Mouse (Mus musculus) intestine, embryonic 15.5 days (tissue): ENCODE measurements at regions not wholly inside any gene's neighbourhood (a gene's known extent, or its start where the extent isn't known, plus 50 kb on each side); places are given as distances from the start of the nearest gene placed in this dataset.
A peak's percentile ranks its signal among the peaks of the same experiment; 100 is the strongest.

Source experiments
- ATAC-seq: fragments of 200-750 bp; cut with Nextera tagmentation; 2 replicates; pipeline ENCODE4 v1.8.0; 2017; ENCODE audit warnings: moderate TSS enrichment, moderate library complexity
- H3K27ac ChIP-seq: fragments of 300-500 bp; sonication (generic); 2 replicates; pipeline ENCODE4 v1.5.1; 2015; ENCODE audit warnings: mild to moderate bottlenecking, inconsistent platforms
- H3K27me3 ChIP-seq: fragments of 300-500 bp; sonication (generic); replicated peaks from 2 replicates; pipeline ENCODE4 v1.6.1; 2015; ENCODE audit warnings: inconsistent platforms
- H3K36me3 ChIP-seq: fragments of 300-500 bp; sonication (generic); 2 replicates; pipeline ENCODE4 v1.6.1; 2015; ENCODE audit warnings: inconsistent platforms
- H3K4me1 ChIP-seq: fragments of 300-500 bp; sonication (generic); replicated peaks from 2 replicates; pipeline ENCODE4 v1.6.1; 2015; ENCODE audit warnings: inconsistent platforms
- H3K4me2 ChIP-seq: fragments of 300-500 bp; sonication (generic); replicated peaks from 2 replicates; pipeline ENCODE4 v1.6.1; 2015; ENCODE audit warnings: mild to moderate bottlenecking, inconsistent platforms
- H3K4me3 ChIP-seq: fragments of 300-500 bp; sonication (generic); replicated peaks from 2 replicates; pipeline ENCODE4 v1.5.1; 2015; ENCODE audit warnings: inconsistent platforms
- H3K9ac ChIP-seq: fragments of 300-500 bp; sonication (generic); 2 replicates; pipeline ENCODE4 v1.6.1; 2015; ENCODE audit warnings: inconsistent platforms
- H3K9me3 ChIP-seq: fragments of 300-500 bp; sonication (generic); 2 replicates; pipeline ENCODE4 v1.6.1; 2016; ENCODE audit warnings: inconsistent platforms
- WGBS: fragments of 180-500 bp; shearing (Covaris S2); methylation state at CpG from one replicate; pipeline ENCODE4 v1.1.7; 2015; 5-methylcytosine and 5-hydroxymethylcytosine counted together

GRCm38 (mm10) chr10:8986339-8986738 is 100.5 kb upstream of the Sash1 start:
- Histone ChIP-seq H3K4me3 (no peak overlapping the region), H3K9ac (no peak overlapping the region), H3K36me3 (no peaks in the 10 kb centered on the region), H3K9me3 (no peaks in the 10 kb centered on the region), H3K4me2 (no peak overlapping the region), H3K4me1 (no peaks in the 10 kb centered on the region), H3K27me3 (no peaks in the 10 kb centered on the region), H3K27ac (no peak overlapping the region)
- 88% methylated on average over 7 of the region's 7 CpGs for WGBS
- ATAC-seq = no peak

- 84% methylated on average over 4 of the region's 4 CpGs for WGBS
- Histone ChIP-seq H3K9ac (no peak overlapping the region), H3K4me3 (no peak overlapping the region), H3K27ac (no peak overlapping the region), H3K27me3 (no peaks in the 10 kb centered on the region), H3K9me3 (no peaks in the 10 kb centered on the region), H3K4me1 (no peaks in the 10 kb centered on the region), H3K4me2 (no peak overlapping the region), H3K36me3 (no peaks in the 10 kb centered on the region)
- no peak for ATAC-seq
These were observed 97.5 kb upstream of the Sash1 start for GRCm38 (mm10) chr10:8983347-8983746.

- Histone ChIP-seq H3K4me3 (no peak overlapping the region), H3K27me3 (no peaks in the 10 kb centered on the region), H3K36me3 (no peaks in the 10 kb centered on the region), H3K4me1 (no peaks in the 10 kb centered on the region), H3K4me2 (no peak overlapping the region), H3K27ac (no peak overlapping the region), H3K9ac (no peak overlapping the region), H3K9me3 (no peaks in the 10 kb centered on the region)
- WGBS = 56% methylated on average over 1 of the region's 1 CpGs
- ATAC-seq = no peak
These were observed 94.7 kb upstream of the Sash1 start for GRCm38 (mm10) chr10:8980568-8980967.

- Histone ChIP-seq H3K4me3 (no peak overlapping the region), H3K4me1 (0 out of 2 replicates have a peak, but pooled peaks cover under 1% of the 10 kb centered on the region), H3K36me3 (no peaks in the 10 kb centered on the region), H3K27me3 (no peaks in the 10 kb centered on the region), H3K9ac (no peak overlapping the region), H3K9me3 (no peaks in the 10 kb centered on the region), H3K4me2 (no peak overlapping the region), H3K27ac (no peak overlapping the region)
- ATAC-seq = no peak
- 81% methylated on average over 3 of the region's 3 CpGs for WGBS
These were observed 92.7 kb upstream of the Sash1 start for GRCm38 (mm10) chr10:8978595-8978994.

GRCm38 (mm10) chr10:8973934-8974333 is 88.1 kb upstream of the Sash1 start:
- Histone ChIP-seq H3K9ac (no peak overlapping the region), H3K27ac (no peak overlapping the region), H3K4me3 (no peak overlapping the region), H3K4me1 (peaks cover 17% of the 10 kb centered on the region; the same call in 1 of the 2 replicates), H3K27me3 (no peaks in the 10 kb centered on the region), H3K9me3 (no peaks in the 10 kb centered on the region), H3K4me2 (no peak overlapping the region), H3K36me3 (no peaks in the 10 kb centered on the region)
- ATAC-seq = peak; percentile 32; the same call in 1 of the 2 replicates
- WGBS = 78% methylated on average over 1 of the region's 1 CpGs

- Histone ChIP-seq H3K9me3 (no peaks in the 10 kb centered on the region), H3K4me1 (peaks cover 24% of the 10 kb centered on the region), H3K4me2 (no peak overlapping the region), H3K27ac (peak overlapping the region; percentile 29; the same call in 1 of the 2 replicates), H3K9ac (no peak overlapping the region), H3K4me3 (no peak overlapping the region), H3K27me3 (no peaks in the 10 kb centered on the region), H3K36me3 (no peaks in the 10 kb centered on the region)
- ATAC-seq = peak; percentile 83
- WGBS = 40% methylated on average over 8 of the region's 8 CpGs
These were observed 87.1 kb upstream of the Sash1 start for GRCm38 (mm10) chr10:8972789-8973551.

GRCm38 (mm10) chr10:8970807-8971206 is 84.9 kb upstream of the Sash1 start:
- Histone ChIP-seq H3K9me3 (no peaks in the 10 kb centered on the region), H3K4me3 (no peak overlapping the region), H3K27ac (no peak overlapping the region), H3K36me3 (no peaks in the 10 kb centered on the region), H3K9ac (no peak overlapping the region), H3K27me3 (no peaks in the 10 kb centered on the region), H3K4me2 (no peak overlapping the region), H3K4me1 (peaks cover 27% of the 10 kb centered on the region)
- no peak for ATAC-seq
- WGBS = 70% methylated on average over 3 of the region's 3 CpGs

- no peak for ATAC-seq
- Histone ChIP-seq H3K9me3 (no peaks in the 10 kb centered on the region), H3K27ac (peak overlapping the region; percentile 73; the same call in 1 of the 2 replicates), H3K4me2 (no peak overlapping the region), H3K4me1 (peaks cover 27% of the 10 kb centered on the region), H3K4me3 (no peak overlapping the region), H3K27me3 (no peaks in the 10 kb centered on the region), H3K36me3 (no peaks in the 10 kb centered on the region), H3K9ac (no peak overlapping the region)
These were observed 83.7 kb upstream of the Sash1 start for GRCm38 (mm10) chr10:8969586-8969985.

GRCm38 (mm10) chr10:8969016-8969415 is 83.1 kb upstream of the Sash1 start:
- no peaks in the 10 kb centered on the region for H3K27me3 ChIP-seq
- peaks cover 27% of the 10 kb centered on the region for H3K4me1 ChIP-seq
- peak overlapping the region; percentile 73; the same call in 1 of the 2 replicates for H3K27ac ChIP-seq
- ATAC-seq = no peak
- H3K4me3 ChIP-seq = no peak overlapping the region
- H3K9me3 ChIP-seq = no peaks in the 10 kb centered on the region
- WGBS = 61% methylated on average over 5 of the region's 5 CpGs
- H3K9ac ChIP-seq = no peak overlapping the region
- no peak overlapping the region for H3K4me2 ChIP-seq
- no peaks in the 10 kb centered on the region for H3K36me3 ChIP-seq

- Histone ChIP-seq H3K9me3 (no peaks in the 10 kb centered on the region), H3K27ac (peak overlapping the region; percentile 73), H3K36me3 (no peaks in the 10 kb centered on the region), H3K4me1 (peaks cover 25% of the 10 kb centered on the region), H3K4me2 (peak overlapping the region; percentile 35), H3K4me3 (no peak overlapping the region), H3K9ac (no peak overlapping the region), H3K27me3 (no peaks in the 10 kb centered on the region)
- ATAC-seq = peak; percentile 67
- 22% methylated on average over 8 of the region's 8 CpGs for WGBS
These were observed 82.5 kb upstream of the Sash1 start for GRCm38 (mm10) chr10:8968276-8968923.

- H3K27me3 ChIP-seq = no peaks in the 10 kb centered on the region
- H3K27ac ChIP-seq = no peak overlapping the region
- H3K4me3 ChIP-seq = no peak overlapping the region
- peaks cover 3% of the 10 kb centered on the region for H3K4me1 ChIP-seq
- no peaks in the 10 kb centered on the region for H3K36me3 ChIP-seq
- no peak overlapping the region for H3K4me2 ChIP-seq
- H3K9ac ChIP-seq = no peak overlapping the region
- 74% methylated on average over 5 of the region's 5 CpGs for WGBS
- no peak for ATAC-seq
- H3K9me3 ChIP-seq = no peaks in the 10 kb centered on the region
These were observed 77.1 kb upstream of the Sash1 start for GRCm38 (mm10) chr10:8962921-8963320.

GRCm38 (mm10) chr10:8960964-8961675 is 75.2 kb upstream of the Sash1 start:
- no peaks in the 10 kb centered on the region for H3K27me3 ChIP-seq
- no peak overlapping the region for H3K4me2 ChIP-seq
- no peaks in the 10 kb centered on the region for H3K9me3 ChIP-seq
- H3K27ac ChIP-seq = no peak overlapping the region
- no peaks in the 10 kb centered on the region for H3K36me3 ChIP-seq
- H3K9ac ChIP-seq = no peak overlapping the region
- H3K4me1 ChIP-seq = no peaks in the 10 kb centered on the region
- WGBS = 54% methylated on average over 10 of the region's 10 CpGs
- no peak overlapping the region for H3K4me3 ChIP-seq
- ATAC-seq = no peak
